ENCODE assay signal across 11 mouse cellular contexts in genomic region chr12:89106881-89107584, GRCm38 (mm10).
DNase-seq lines count a peak whose midpoint lies in the region; ATAC-seq lines count a peak whose summit lies in the region.
"Had no signal": no experiment of that assay in that cellular context is flagged by ENCODE, and none has a peak within 500 bp of the region (broad histone marks: within the 10 kb centered on the region; RNA-seq: fewer than 3 reads in every experiment).

No protein-coding gene starts in this region.

- H3K9ac ChIP-seq in heart, embryonic 15.5 days, result no peak overlapping the region
- no peak overlapping the region for H3K9ac ChIP-seq in hindbrain, embryonic 16.5 days (ENCODE audit: low read depth, low read length)

- no peaks in the 10 kb centered on the region for H3K27me3 ChIP-seq in heart, embryonic 15.5 days
- H3K27me3 ChIP-seq in hindbrain, embryonic 16.5 days (replicated peaks; ENCODE audit: control insufficient read depth, insufficient read depth, low read length), result no peaks in the 10 kb centered on the region

- no peak overlapping the region for H3K4me3 ChIP-seq in heart, embryonic 15.5 days
- H3K4me3 ChIP-seq in hindbrain, embryonic 16.5 days (ENCODE audit: low read length), result no peak overlapping the region

- intact Hi-C loops in heart, postnatal 36 days (cut with DNase I), result loop anchor here (1.0 to 2.0 kb wide), 2 partner anchors 115 to 702 kb away; no protein-coding TSS in a partner anchor

- no peak overlapping the region for H3K4me2 ChIP-seq in heart, embryonic 15.5 days
- no peak overlapping the region for H3K4me2 ChIP-seq in hindbrain, embryonic 16.5 days (ENCODE audit: low read length)
- H3K4me2 ChIP-seq: liver, embryonic 11.5 days had no signal

- no peak overlapping the region for H3K27ac ChIP-seq in heart, embryonic 15.5 days
- H3K27ac ChIP-seq in hindbrain, embryonic 16.5 days (ENCODE audit: low read depth, low read length), result no peak overlapping the region

- ATAC-seq in heart, embryonic 15.5 days (replicated peaks; ENCODE audit: insufficient number of reproducible peaks, insufficient read depth, low FRiP score, low read depth), result 0 out of 2 replicates have a peak, but pooled peaks have one; percentile 18
- peak; percentile 18; the same call in 1 of the 2 replicates for ATAC-seq in hindbrain, embryonic 16.5 days
- ATAC-seq: CD4-positive, CD25-positive, alpha-beta regulatory T cell, adult 4 months had no signal

- no peaks in the 10 kb centered on the region for H3K9me3 ChIP-seq in heart, embryonic 15.5 days (replicated peaks)
- H3K9me3 ChIP-seq in hindbrain, embryonic 16.5 days (ENCODE audit: control insufficient read depth, low read length), result no peaks in the 10 kb centered on the region

- no peaks in the 10 kb centered on the region for H3K36me3 ChIP-seq in heart, embryonic 15.5 days
- no peaks in the 10 kb centered on the region for H3K36me3 ChIP-seq in hindbrain, embryonic 16.5 days (ENCODE audit: control insufficient read depth, insufficient read depth, low read length)

- H3K4me1 ChIP-seq in heart, embryonic 15.5 days (replicated peaks), result no peaks in the 10 kb centered on the region
- peaks cover 12% of the 10 kb centered on the region for H3K4me1 ChIP-seq in hindbrain, embryonic 16.5 days (ENCODE audit: control insufficient read depth, insufficient read depth, low read depth, low read length)

- WGBS in heart, embryonic 15.5 days, result 46% methylated on average over 6 of the region's 6 CpGs
- 66% methylated on average over 6 of the region's 6 CpGs for WGBS in hindbrain, embryonic 16.5 days

- no peak for DNase-seq in heart, postnatal 36 days
- peak; percentile 7 for DNase-seq in kidney, postnatal 10 days
- peak; percentile 4 to 22 for DNase-seq in lung, postnatal 4 days
- no peak for DNase-seq in cerebellum, adult 18-20 months
- no peak for DNase-seq in gastrocnemius, adult 8-10 months (ENCODE audit: low spot score in 2 of 2)
- DNase-seq in frontal cortex, postnatal 25 days (ENCODE audit: low spot score in 2 of 2), result no peak
- DNase-seq: thymus, postnatal 36 days had no signal

Comparison
In these comparisons a context has a peak if more than half of its experiments do, and no peak if none do; other contexts are left out.
1. DNase-seq: peak in kidney, postnatal 10 days (single experiment) and lung, postnatal 4 days (2 of 2); none in heart, postnatal 36 days (0 of 2), cerebellum, adult 18-20 months (0 of 2), gastrocnemius, adult 8-10 months (0 of 2) and frontal cortex, postnatal 25 days (0 of 2).